ENCODE assay signal across 1 mouse cellular context in the genomic region with DNA sequence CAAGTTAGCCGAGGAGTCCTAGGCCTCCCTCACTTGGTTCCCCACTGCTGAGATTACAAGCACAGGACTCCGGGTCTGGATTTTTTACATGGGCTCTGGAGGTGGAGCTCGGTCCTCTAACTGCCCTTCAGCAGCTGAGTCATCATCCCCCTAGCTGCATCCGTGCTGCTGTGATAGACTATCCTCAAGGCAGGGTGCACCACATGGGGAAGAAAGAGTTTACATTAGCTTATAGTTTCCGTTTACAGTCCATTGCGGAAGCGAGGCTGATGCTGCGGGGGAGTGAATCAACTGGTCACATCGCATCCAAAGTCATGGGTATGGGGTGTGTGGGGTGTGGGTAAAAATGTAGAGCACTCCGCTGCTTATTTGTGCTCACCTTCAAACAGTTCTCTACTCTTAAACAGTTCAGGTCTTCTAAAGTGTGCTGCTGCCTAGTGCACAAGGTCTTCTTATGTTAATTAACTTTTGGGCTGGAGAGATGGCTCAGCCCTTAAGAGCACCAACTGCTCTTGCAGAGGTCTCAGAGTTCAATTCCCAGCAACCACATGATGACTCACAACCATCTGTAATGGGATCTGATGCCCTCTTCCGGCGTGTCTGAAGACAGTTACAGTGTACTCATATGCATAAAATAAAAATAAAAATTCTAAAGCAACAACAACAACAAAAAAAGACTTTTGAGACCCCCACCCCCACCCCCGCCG.
TF ChIP-seq lines count a peak whose summit lies in the region.

No protein-coding gene starts in this region.

TF ChIP-seq in MEL, 35 proteins besides CTCF, POLR2A, EP300 and RAD21 (continued from another document):
- TF ChIP-seq ELF1 (IDR thresholded peaks at IDR 0.05; ENCODE audit: low read depth, low read length) (0 out of 2 replicates have a peak, but pooled peaks have one; percentile 18), HCFC1 (IDR thresholded peaks at IDR 0.05; ENCODE audit: low read depth, low read length) (no peak), ZMIZ1 (IDR thresholded peaks at IDR 0.05; ENCODE audit: low read depth, low read length) (no peak), NELFE (IDR thresholded peaks at IDR 0.05; ENCODE audit: low read depth, low read length) (no peak), KAT2A (conservative IDR thresholded peaks at IDR 0.05; ENCODE audit: low read depth, low read length) (no peak), USF1 (IDR thresholded peaks at IDR 0.05; ENCODE audit: low read depth, low read length) (no peak), TBP (IDR thresholded peaks at IDR 0.05; ENCODE audit: low read depth, low read length) (0 out of 2 replicates have a peak, but pooled peaks have one; percentile 26), ETS1 (IDR thresholded peaks at IDR 0.05; ENCODE audit: low read depth, low read length) (no peak), ZNF384 (IDR thresholded peaks at IDR 0.05; ENCODE audit: low read depth, low read length) (no peak), MAX (IDR thresholded peaks at IDR 0.05; ENCODE audit: low read length) (0 out of 2 replicates have a peak, but pooled peaks have one; percentile 38), GATA1 (IDR thresholded peaks at IDR 0.05; ENCODE audit: low read depth, low read length) (no peak), ZKSCAN1 (IDR thresholded peaks at IDR 0.05; ENCODE audit: low read depth, low read length) (no peak)
TF ChIP-seq in MEL: peak in this region for 4.
